In the genomic region with DNA sequence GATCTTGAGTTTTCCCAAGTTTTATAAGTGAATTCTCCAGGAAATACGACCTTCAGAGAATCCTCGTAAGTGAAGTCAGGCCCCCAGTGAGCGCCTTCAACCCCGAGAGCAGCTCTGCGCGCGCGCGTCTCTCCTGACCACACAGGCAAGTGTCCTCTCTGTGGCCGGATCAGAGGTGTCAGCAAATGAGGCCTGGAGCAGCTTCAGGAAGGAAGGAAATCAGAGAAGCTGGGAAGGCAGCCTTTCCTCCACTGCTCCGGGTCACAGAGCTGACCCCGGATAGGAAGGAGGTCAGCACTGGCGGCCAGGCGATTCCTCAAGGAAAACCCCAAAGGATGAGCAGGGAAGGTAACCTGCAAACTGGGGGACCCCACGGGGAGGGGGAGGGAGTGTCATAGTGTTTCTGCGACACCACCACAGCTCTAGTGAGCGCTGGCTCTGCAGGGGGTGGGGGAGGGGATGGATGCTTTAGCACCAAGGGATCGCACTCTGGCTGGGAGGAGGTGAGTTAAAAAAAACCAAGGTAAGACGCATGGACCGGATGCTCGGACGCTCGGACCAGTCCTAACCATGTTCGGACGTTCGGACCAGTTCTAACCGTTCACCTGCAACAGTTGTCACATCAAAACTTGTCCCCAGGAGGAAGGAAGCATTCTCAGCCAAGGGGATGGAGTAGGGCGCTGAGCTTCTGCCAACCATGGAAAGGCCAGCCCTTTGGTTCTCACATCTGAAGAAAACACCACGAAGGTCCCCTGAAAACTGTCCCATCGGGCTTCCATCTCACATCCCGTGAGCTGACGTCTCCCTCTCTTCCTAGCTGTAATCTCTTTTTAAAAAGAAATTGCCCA, we compare ENCODE assay signal across 9 mouse cellular contexts. TPM values are rescaled to one million over a fixed set of nuclear protein-coding genes. Genes with fewer than 3 reads are reported as not detected.
DNase-seq lines count a peak whose midpoint lies in the region; ATAC-seq and TF ChIP-seq lines count a peak whose summit lies in the region.
"Had no signal": no experiment of that assay in that cellular context is flagged by ENCODE, and none has a peak within 500 bp of the region (broad histone marks: within the 10 kb centered on the region; RNA-seq: fewer than 3 reads in every experiment).

No protein-coding gene starts in this region.

- no peak for ATAC-seq in forebrain, embryonic 11.5 days (replicated peaks; ENCODE audit: low FRiP score)
- no peak for ATAC-seq in forebrain, embryonic 14.5 days
- no peak for ATAC-seq in heart, embryonic 13.5 days (ENCODE audit: extremely low read depth, insufficient number of reproducible peaks, low FRiP score, low TSS enrichment)

- no peaks in the 10 kb centered on the region for H3K27me3 ChIP-seq in forebrain, embryonic 11.5 days (ENCODE audit: control insufficient read depth, insufficient read depth, low read length)
- H3K27me3 ChIP-seq in forebrain, embryonic 14.5 days (replicated peaks; ENCODE audit: control insufficient read depth, insufficient read depth, low read length) = no peaks in the 10 kb centered on the region
- no peaks in the 10 kb centered on the region for H3K27me3 ChIP-seq in heart, embryonic 13.5 days (replicated peaks)
- H3K27me3 ChIP-seq in myocyte (ENCODE audit: control insufficient read depth, insufficient read depth, insufficient read length) = no peaks in the 10 kb centered on the region

- no peak overlapping the region for H3K27ac ChIP-seq in forebrain, embryonic 11.5 days (ENCODE audit: low read depth, low read length)
- no peak overlapping the region for H3K27ac ChIP-seq in forebrain, embryonic 14.5 days (ENCODE audit: low read depth, low read length)
- peak overlapping the region; percentile 41 for H3K27ac ChIP-seq in heart, embryonic 13.5 days (replicated peaks)

- no peak overlapping the region for H3K4me3 ChIP-seq in forebrain, embryonic 11.5 days (ENCODE audit: low read depth, low read length)
- no peak overlapping the region for H3K4me3 ChIP-seq in forebrain, embryonic 14.5 days (ENCODE audit: low read depth, low read length)
- peak overlapping the region; percentile 31 for H3K4me3 ChIP-seq in heart, embryonic 13.5 days
- no peak overlapping the region for H3K4me3 ChIP-seq in myocyte

- no peak overlapping the region for H3ac ChIP-seq in myocyte (ENCODE audit: control insufficient read depth, insufficient read length)

- no peaks in the 10 kb centered on the region for H3K9me3 ChIP-seq in forebrain, embryonic 11.5 days (ENCODE audit: control insufficient read depth, low read length)
- H3K9me3 ChIP-seq in forebrain, embryonic 14.5 days (replicated peaks; ENCODE audit: control insufficient read depth, low read length) = no peaks in the 10 kb centered on the region
- H3K9me3 ChIP-seq in heart, embryonic 13.5 days = peaks cover 7% of the 10 kb centered on the region; the same call in 1 of the 2 replicates

- H3K79me2 ChIP-seq in myocyte (ENCODE audit: control insufficient read depth, insufficient read depth) = no peaks in the 10 kb centered on the region

- no peak for TF ChIP-seq POLR2A in myocyte (IDR thresholded peaks at IDR 0.05; ENCODE audit: insufficient read length, low read depth)

- no peak for DNase-seq in forebrain, embryonic 11.5 days (ENCODE audit: low spot score)
- DNase-seq in forebrain, embryonic 14.5 days (ENCODE audit: low spot score) = no peak
- DNase-seq in kidney, postnatal 36 days = peak; percentile 55 to 69
- DNase-seq in cerebellum, adult 11 months = no peak
- no peak for DNase-seq in spleen, adult 12 weeks (ENCODE audit: low spot score)
- no peak for DNase-seq in right cerebral cortex, postnatal 36 days (ENCODE audit: low spot score in 2 of 2)
- DNase-seq: layer of hippocampus, postnatal 36 days had no signal

- no peaks in the 10 kb centered on the region for H3K36me3 ChIP-seq in forebrain, embryonic 11.5 days (ENCODE audit: control insufficient read depth, insufficient read depth, low read length)
- H3K36me3 ChIP-seq in forebrain, embryonic 14.5 days (ENCODE audit: control insufficient read depth, insufficient read depth, low read length) = no peaks in the 10 kb centered on the region
- H3K36me3 ChIP-seq in heart, embryonic 13.5 days = peaks cover 15% of the 10 kb centered on the region
- H3K36me3 ChIP-seq in myocyte (ENCODE audit: control insufficient read depth, insufficient read depth) = no peaks in the 10 kb centered on the region

- 13% methylated on average over 32 of the region's 32 CpGs for WGBS in forebrain, embryonic 11.5 days
- 21% methylated on average over 32 of the region's 32 CpGs for WGBS in forebrain, embryonic 14.5 days
- 14% methylated on average over 32 of the region's 32 CpGs for WGBS in heart, embryonic 13.5 days

- H3K4me1 ChIP-seq in forebrain, embryonic 11.5 days (replicated peaks; ENCODE audit: control insufficient read depth, insufficient read depth, low read length) = no peaks in the 10 kb centered on the region
- no peaks in the 10 kb centered on the region for H3K4me1 ChIP-seq in forebrain, embryonic 14.5 days (ENCODE audit: control insufficient read depth, insufficient read depth, low read length)
- peaks cover 56% of the 10 kb centered on the region for H3K4me1 ChIP-seq in heart, embryonic 13.5 days

- H3K4me2 ChIP-seq in forebrain, embryonic 11.5 days (ENCODE audit: low read depth, low read length, severe bottlenecking) = peak overlapping the region; percentile 9; the same call in 1 of the 2 replicates
- H3K4me2 ChIP-seq in forebrain, embryonic 14.5 days (ENCODE audit: low read length) = no peak overlapping the region; the same call in 1 of the 2 replicates
- H3K4me2 ChIP-seq in heart, embryonic 13.5 days = peak overlapping the region; percentile 61
- H3K4me2 ChIP-seq in myocyte (ENCODE audit: low read depth) = peak overlapping the region; percentile 75

- H3K9ac ChIP-seq in forebrain, embryonic 11.5 days (ENCODE audit: low read length) = no peak overlapping the region
- H3K9ac ChIP-seq in forebrain, embryonic 14.5 days (ENCODE audit: low read length) = no peak overlapping the region
- H3K9ac ChIP-seq in heart, embryonic 13.5 days = peak overlapping the region; percentile 57; the same call in 1 of the 2 replicates

TF ChIP-seq in myocyte, 11 proteins besides CTCF, POLR2A, EP300 and RAD21:
- TF ChIP-seq MYOG (IDR thresholded peaks at IDR 0.05; ENCODE audit: control insufficient read depth in 1 of 3, insufficient read depth in 1 of 3, insufficient read length in 2 of 3, low read depth in 2 of 3) (no peak), MAX (IDR thresholded peaks at IDR 0.05; ENCODE audit: low read depth) (no peak), TCF12 (IDR thresholded peaks at IDR 0.05; ENCODE audit: insufficient read depth, poor library complexity, severe bottlenecking) (no peak)
TF ChIP-seq in myocyte: peak in this region for 0.

RNA-seq across cellular contexts. Expression of a gene that starts 19.3 kb away (rescaled TPM):
- polyA plus RNA-seq in forebrain, embryonic 11.5 days (2014; fragmentation: Nextera tagmentation; extraction: Ambion mirVana) = 17.8 TPM in 2 replicates
- polyA plus RNA-seq in forebrain, embryonic 14.5 days (2014; fragmentation: Nextera tagmentation; extraction: Ambion mirVana) = 7.2 and 7.6 TPM in 2 replicates
- polyA plus RNA-seq in heart, embryonic 13.5 days (2015; fragmentation: Nextera tagmentation; extraction: Ambion mirVana) = 9.9 and 10.5 TPM in 2 replicates
- polyA plus RNA-seq in myocyte (2012; fragmentation: generic; extraction: Trizol) = 7.8 TPM

Comparison
In these comparisons a context has a peak if more than half of its experiments do, and no peak if none do; other contexts are left out.
1. DNase-seq: peak in kidney, postnatal 36 days (2 of 2); none in forebrain, embryonic 11.5 days (single experiment), forebrain, embryonic 14.5 days (single experiment), cerebellum, adult 11 months (single experiment), spleen, adult 12 weeks (single experiment) and right cerebral cortex, postnatal 36 days (0 of 2).